Mouse (Mus musculus): ENCODE results near the gene Tert.

GRCm38 (mm10) chr13:73592546-73592945 is 34.2 kb upstream of the Tert start:
- TF ChIP-seq CTCF (conservative IDR thresholded peaks at IDR 0.05 in 1 of 2, IDR thresholded peaks at IDR 0.05 in 1 of 2; ENCODE audit: low read depth in 2 of 2, low read length in 2 of 2) (no peak), POLR2A (IDR thresholded peaks at IDR 0.05; ENCODE audit: low read depth, low read length) (no peak), RAD21 (IDR thresholded peaks at IDR 0.05; ENCODE audit: low read depth, low read length) (no peak), POLR2AphosphoS2 (IDR thresholded peaks at IDR 0.05; ENCODE audit: low read depth, low read length) (no peak)
